Mouse (Mus musculus): ENCODE measurements around the gene Soga1.

Gene Soga1

DNA sequence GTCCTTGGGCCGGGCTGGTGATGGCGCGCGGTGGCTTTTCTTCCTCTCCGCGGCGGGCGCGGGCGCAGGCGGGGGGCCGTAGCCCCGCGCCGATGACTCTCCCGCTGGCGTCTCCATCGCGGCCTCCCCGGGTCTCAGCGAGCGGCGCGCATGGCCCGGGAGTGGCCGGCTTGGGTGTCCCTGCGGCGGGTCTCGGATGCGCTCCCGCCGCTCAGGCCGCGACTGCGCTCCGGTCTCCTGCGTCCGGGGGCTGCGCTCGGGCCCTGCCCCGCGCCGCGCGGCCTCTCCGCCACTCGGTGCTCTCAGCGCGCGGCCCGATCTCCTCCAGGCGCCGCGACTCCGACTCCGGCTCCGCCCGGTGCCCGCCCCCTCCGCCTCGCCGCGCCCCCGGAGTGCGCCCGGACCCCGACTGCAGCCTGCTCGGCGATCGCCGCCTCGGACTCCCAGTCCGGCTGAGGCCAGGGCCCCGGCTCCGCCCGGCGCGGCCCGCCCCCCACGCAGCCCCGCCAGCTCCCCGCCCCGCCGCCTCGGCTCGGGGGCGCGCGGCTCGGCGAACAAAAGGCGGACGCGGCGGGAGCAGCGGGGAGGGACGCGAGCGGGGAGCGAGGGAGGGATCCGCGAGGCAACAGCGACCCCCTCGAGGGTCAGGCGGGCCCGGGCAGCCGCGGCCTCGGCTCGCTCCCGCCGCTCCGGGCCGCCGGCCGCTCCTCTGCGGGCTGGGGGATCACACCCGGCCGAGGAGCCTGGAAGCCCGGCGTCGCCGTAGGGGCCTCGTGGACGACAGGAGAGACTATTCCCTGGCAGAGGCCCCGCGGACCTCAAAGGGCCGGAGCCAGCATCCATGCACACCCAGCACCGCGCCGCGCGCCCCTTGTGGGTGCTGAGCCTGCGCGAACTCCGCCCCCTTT, at the start of gene Soga1:
Gene Soga1, minus strand, starts transcription at position 462 of the 908 bp plus-strand sequence.
- DNase-seq (ENCODE audit: low spot score in 2 of 2), result peak; percentile 39 to 59

DNA sequence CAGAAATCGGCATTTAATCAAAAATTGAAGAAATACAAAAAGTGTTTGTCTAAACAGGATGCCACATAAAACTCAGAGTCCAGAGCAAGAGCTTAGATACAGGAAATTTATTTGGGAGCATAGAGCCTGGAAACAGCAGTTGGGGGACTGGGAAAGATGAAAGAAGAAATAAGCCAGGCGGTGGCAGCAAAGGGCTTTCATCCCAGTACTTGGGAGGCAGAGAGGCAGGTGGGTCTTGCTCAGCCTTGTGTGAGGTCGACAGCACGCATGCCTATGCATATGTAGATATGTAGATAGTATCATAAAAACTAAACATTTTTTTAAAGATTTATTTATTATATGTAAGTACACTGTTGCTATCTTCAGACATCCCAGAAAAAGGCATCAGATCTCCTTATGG, 49.0 kb upstream of the Soga1 start:
- DNase-seq (ENCODE audit: low spot score in 2 of 2), result no peak

DNA sequence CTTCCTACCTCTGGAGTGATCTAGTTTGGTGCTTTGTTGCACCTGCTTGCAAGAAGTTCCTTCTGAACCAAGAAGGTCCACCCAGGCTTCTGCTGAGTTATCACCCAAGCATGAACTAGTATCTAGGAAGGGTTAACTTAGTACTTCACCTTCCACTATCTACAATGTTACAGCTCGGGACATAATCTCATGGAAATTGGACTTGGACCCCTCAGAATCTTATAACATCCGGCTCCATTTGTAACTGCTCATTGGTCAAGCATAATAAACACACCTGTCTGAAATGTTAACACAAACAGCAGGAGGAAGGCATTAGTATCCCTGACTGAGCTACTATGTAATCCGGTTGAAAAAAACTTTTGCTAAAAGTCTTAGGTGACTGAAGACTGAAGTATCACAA, 48.3 kb upstream of the Soga1 start:
- DNase-seq (ENCODE audit: low spot score in 2 of 2), result no peak

- DNase-seq (ENCODE audit: low spot score in 2 of 2), result no peak
Observed at GRCm38 (mm10) chr2:157125246-157125645, 46.2 kb upstream of the Soga1 start.

- DNase-seq (ENCODE audit: low spot score in 2 of 2), result peak; percentile 26 to 29
Observed at GRCm38 (mm10) chr2:157121766-157122165, 42.7 kb upstream of the Soga1 start.

DNA sequence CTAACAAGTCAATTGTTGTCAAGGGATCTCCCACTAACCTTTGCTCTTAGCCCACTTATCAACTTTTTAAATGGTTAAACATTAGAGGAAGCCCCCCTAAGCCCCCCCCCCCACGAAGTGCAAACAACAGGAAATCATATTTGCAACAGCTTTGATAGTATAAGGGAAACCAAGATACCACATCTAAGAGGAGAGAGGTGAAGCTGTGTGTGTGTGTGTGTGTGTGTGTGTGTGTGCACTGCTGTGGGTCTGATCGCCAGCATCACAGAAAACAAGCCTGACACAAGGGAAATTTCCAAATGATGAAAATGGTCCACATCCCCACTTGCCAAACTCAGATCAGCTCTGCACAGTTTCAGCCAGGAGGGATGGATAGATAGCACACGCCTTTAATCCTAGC, 40.0 kb upstream of the Soga1 start:
- DNase-seq (ENCODE audit: low spot score in 2 of 2), result peak in 1 of 2 experiments; percentile 25

DNA sequence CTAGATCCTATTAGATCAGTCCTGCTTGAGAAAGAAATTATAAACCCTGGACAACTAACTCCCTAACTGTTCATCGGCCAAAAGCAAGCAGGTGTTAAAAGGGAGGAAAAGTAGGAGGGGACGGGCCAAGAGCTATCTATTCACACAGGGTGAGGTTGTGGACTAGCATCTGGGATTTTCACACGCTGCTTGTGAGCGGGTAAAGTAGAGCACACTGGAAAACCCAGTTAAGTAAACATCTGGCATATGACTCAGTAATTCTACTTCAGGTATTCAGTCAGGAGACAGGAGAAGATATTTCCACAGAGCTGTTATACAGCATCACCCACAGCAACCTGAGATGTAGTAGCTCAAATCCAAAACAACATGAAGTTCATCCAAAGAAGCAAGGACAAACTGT, 39.5 kb upstream of the Soga1 start:
- DNase-seq (ENCODE audit: low spot score in 2 of 2), result no peak

DNA sequence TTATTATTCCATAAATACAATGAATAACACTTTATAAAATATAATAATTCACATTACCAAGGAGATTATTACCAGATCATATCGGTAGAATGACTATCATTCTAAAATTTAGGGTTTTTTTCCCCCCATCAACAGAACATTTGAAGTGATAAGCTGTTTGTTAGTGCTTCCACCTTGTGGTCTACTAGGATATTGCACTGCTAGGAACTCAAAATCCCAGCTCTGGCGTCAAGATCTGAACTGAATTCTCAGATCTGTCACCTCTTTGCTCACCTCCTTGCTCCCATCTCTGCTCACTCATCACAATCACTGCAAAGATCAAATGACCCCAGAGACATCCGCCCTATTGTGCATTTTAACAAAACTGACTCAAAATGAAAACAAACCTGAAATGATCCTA, 37.9 kb upstream of the Soga1 start:
- DNase-seq (ENCODE audit: low spot score in 2 of 2), result peak in 1 of 2 experiments; percentile 32

- no peak for DNase-seq (ENCODE audit: low spot score in 2 of 2)
Observed at GRCm38 (mm10) chr2:157108236-157108635, 29.2 kb upstream of the Soga1 start.

DNA sequence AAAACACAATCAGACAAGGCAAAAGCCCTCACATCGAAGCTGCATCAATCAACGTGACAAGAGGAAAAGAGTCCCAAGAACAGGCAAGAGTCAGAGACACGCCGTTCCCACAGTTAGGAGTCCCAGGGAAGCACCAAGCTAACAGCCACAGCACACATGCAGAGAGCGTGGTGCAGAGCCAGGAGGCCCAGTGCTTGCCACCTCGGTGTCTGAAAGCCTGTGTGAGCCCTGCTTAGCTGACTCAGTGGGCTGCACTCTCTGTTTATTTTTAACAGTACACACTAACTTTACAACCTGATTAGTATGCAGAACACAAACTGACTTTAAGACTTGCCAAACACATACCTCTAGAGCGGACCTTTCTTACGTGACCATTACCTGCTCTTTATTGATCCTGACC, 25.4 kb upstream of the Soga1 start:
- no peak for DNase-seq (ENCODE audit: low spot score in 2 of 2)

DNA sequence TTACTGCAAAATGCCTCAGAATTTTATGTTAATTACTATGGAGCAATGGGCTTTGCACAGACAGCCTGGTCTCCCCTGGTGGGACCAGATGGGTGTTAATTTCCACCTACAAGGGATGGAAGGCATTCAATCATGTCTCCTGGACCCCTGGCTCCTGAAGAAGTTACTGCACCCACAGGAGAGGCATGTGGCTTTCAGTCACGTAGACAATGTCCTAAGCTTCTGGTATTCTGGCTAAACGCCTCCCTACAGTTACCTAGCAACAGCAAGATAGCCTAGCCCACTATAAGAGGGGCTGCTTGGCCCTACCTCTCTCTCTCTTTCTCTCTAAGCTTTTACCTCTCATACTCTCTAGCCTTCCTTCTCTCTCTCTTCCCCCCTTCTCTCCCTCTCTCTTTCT, 23.2 kb upstream of the Soga1 start:
- no peak for DNase-seq (ENCODE audit: low spot score in 2 of 2)

DNA sequence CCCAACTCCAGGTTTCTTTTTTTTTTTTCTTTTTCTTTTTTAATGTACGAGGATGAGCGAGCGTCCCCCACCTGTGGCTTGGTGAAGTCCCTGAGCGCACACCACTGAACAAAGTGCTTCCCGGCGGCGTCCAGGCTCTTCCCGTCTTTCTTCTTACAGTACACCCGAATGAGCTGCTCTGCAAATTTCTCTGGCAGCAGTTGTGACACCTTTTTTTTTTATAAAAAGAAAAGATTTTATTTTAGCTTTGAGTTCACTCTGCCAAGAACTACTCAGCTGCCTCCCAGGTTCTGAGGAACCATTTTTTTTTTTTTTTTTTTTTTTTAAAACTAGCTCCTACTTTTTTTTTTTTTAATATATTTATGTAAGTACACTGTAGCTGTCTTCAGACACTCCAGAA, 22.6 kb upstream of the Soga1 start:
- no peak for DNase-seq (ENCODE audit: low spot score in 2 of 2)

DNA sequence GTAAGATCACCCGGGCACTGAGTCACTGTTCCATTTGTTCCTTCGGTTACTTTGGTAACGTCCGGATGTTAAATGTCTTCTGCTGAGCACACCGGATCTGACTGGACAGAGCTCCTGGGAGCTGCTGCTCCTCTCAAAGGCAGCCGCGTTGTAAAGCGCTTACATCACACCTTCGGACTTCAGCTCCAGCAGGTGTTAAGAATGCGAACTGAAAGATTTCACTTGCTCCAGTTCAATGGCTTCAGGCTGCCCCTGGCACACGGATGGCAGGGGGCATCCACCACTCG, 21.2 kb upstream of the Soga1 start:
- DNase-seq (ENCODE audit: low spot score in 2 of 2), result no peak

DNA sequence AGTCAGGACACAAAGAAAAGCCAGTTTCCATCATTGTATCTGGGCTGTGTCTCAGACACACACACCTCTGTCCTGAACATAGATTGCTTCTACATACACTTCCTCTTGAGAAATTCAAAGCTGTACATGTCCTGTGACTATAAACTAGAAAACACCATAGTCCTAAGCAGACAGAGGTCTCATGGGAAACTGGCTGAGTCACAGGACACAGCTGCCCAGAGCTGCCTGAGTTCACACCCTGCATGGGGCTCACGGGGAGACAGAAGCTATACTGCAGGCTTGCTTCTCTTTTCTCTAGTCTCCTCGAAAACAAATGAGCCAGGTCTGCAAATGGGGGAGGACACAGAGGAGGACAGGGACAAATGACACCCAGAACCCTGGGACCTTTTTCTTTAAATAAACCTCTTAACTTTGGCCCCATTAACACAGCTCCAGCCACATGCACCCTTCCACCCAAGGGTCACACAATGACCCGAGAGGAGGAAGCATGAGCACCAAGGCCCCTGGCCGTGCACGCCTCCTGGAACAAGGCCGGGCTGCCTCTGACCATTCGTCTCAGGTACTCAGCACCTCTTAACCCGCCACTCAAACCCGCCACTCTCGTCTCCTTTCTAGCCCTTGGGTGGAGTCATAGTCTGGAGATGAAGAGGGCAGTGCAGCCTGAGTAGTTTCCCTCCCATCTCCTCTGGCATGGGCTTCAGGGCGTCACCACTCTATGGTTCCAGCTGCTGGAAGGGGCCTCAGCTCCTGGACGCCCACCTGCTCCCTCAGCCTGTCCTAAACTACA, 20.7 kb upstream of the Soga1 start:
- no peak for DNase-seq (ENCODE audit: low spot score in 2 of 2)

- DNase-seq (ENCODE audit: low spot score in 2 of 2), result peak in 1 of 2 experiments; percentile 59
Observed at GRCm38 (mm10) chr2:157095005-157095755, 16.1 kb upstream of the Soga1 start.

DNA sequence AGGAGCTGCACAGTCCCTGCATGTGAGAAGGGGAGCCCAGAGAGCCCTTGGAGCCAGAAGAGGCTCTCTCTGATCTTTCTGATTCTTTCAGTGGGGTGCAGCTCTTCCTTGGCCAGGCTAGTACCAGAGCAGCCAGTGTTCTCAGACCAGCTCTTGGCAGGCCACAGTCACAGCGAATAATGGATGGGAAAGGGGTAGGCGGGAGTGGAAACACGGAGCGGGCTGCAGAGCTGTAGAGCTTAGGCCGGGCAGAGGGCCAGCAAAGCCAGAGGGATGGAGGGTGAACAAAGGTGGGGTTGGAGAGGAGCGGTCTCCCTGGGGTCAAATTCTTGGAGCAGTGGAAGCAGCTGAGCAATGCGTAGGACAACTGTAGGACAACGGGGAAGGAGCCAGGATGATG, 13.0 kb upstream of the Soga1 start:
- no peak for DNase-seq (ENCODE audit: low spot score in 2 of 2)

- DNase-seq (ENCODE audit: low spot score in 2 of 2), result no peak
Observed at GRCm38 (mm10) chr2:157087536-157088317, 8.7 kb upstream of the Soga1 start.

- DNase-seq (ENCODE audit: low spot score in 2 of 2), result no peak
Observed at GRCm38 (mm10) chr2:157086796-157087195, 7.7 kb upstream of the Soga1 start, which contains the start of gene Tldc2. Gene Tldc2, plus strand, starts transcription at chr2:157087055.

DNA sequence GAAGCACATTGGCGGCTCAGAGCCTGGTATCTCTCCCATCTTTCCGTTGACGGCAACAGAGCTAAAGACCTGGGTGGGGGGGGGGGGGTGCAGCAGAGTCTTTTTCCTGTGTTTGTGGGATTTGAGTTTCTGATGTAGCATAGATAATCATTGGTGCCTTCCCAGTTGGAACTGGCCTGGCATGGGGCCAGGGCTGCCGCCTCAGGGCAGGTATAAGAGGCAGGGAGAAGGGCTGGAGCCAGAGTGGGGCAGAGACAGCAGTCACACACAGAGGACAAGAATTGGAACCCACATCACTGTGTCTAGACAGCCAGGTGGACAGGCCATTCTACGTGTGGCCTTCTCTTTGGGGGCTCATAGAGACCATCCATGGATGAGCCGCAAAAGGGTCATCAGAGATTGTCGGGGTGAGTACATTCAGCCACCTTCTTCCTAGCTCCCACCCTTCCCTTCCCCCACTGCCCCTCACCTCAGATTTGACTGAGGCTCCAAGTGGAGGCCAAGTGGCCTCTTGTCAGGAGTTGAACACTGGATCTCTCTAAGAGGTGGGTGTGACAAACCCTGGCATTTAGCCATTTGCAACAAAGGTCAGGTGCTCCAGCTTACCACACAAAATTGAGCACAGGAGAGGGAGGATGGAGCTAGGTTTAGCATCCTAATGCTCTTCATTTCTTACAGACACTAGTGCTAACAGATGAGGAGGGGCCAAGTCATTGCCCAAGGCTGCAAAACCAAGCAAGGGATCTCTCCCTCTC, 6.0 kb upstream of the Soga1 start:
- DNase-seq (ENCODE audit: low spot score in 2 of 2), result no peak

DNA sequence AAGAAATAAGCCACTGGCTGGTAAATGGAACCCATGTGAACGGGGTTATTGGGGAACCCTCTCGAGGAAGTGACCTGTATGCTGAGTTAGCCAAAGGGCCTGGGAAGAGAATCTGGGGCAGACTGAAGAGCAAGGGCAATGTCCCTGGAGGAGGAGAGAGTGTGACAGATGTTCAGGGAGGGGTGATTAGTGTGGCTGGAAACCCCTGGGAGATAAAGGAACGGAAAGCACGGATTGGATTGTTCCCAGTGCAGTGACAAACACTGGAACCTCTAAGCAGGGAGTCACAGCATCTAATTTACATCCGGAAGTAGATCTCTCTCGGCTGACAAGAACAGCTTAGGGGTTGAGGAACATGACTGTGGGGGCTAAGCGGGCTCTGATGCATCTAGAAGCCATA, 2.9 kb upstream of the Soga1 start:
- no peak for DNase-seq (ENCODE audit: low spot score in 2 of 2)

DNA sequence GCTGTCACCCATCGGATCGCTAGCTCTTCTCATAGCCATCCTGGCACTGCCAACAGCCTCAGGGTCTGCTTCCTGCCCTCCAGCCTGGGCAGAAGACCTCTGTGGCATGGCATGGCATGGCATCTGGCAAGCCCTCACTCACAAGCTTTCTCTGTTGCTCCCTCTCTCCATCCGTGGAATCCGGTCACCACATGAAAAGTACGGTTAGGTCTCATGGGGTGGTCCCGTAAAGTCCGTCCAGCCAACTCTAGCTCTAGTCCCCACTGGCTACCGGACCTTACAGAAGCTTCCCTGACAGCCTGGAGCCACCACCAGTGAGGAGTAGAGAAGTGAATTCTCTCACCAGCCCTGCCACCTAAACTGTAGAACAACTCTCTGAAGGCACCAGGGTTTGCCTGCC, 2.3 kb upstream of the Soga1 start:
- DNase-seq (ENCODE audit: low spot score in 2 of 2), result no peak

Data from thymus, postnatal 10 days (tissue).